Mouse (Mus musculus) heart, embryonic 16.5 days (tissue): ENCODE measurements around the gene Zmynd19. TPM values are rescaled to one million over a fixed set of nuclear protein-coding genes. Genes with fewer than 3 reads are reported as not detected.

Experiments used
- ATAC-seq: fragments of 200-750 bp; cut with Nextera tagmentation; replicated peaks from 2 replicates; pipeline ENCODE4 v1.8.0; 2017; ENCODE audit warnings: moderate number of reproducible peaks; ENCODE audit not compliant: insufficient read depth, low FRiP score; ENCODE audit errors: extremely low read depth
- H3K27ac ChIP-seq: fragments of 300-500 bp; sonication (generic); 2 replicates; pipeline ENCODE4 v1.5.1; 2014; ENCODE audit warnings: mild to moderate bottlenecking, low read length, control low read depth, moderate library complexity
- H3K27me3 ChIP-seq: fragments of 300-500 bp; sonication (generic); 2 replicates; pipeline ENCODE4 v1.6.1; 2014; ENCODE audit warnings: low read length, mixed read lengths; ENCODE audit not compliant: control insufficient read depth, insufficient read depth
- H3K36me3 ChIP-seq: fragments of 300-500 bp; sonication (generic); 2 replicates; pipeline ENCODE4 v1.6.1; 2014; ENCODE audit not compliant: control insufficient read depth, insufficient read depth
- H3K4me1 ChIP-seq: fragments of 300-500 bp; sonication (generic); 2 replicates; pipeline ENCODE4 v1.6.1; 2014; ENCODE audit warnings: low read length, mixed read lengths; ENCODE audit not compliant: control insufficient read depth, insufficient read depth
- H3K4me2 ChIP-seq: fragments of 300-500 bp; sonication (generic); 2 replicates; pipeline ENCODE4 v1.6.1; 2014; ENCODE audit warnings: low read depth, mild to moderate bottlenecking, control low read depth, low read length
- H3K4me3 ChIP-seq: fragments of 300-500 bp; sonication (generic); 2 replicates; pipeline ENCODE4 v1.5.1; 2014; ENCODE audit warnings: mild to moderate bottlenecking, control low read depth, low read length
- H3K9ac ChIP-seq: fragments of 300-500 bp; sonication (generic); 2 replicates; pipeline ENCODE4 v1.6.1; 2014; ENCODE audit warnings: low read length, control low read depth
- H3K9me3 ChIP-seq: fragments of 300-500 bp; sonication (generic); replicated peaks from 2 replicates; pipeline ENCODE4 v1.6.1; 2016; ENCODE audit warnings: low read length; ENCODE audit not compliant: control insufficient read depth
- WGBS: fragments of 180-500 bp; shearing (Covaris S2); extraction: QIAGEN DNeasy Blood & Tissue Kit; methylation state at CpG from one replicate; pipeline ENCODE4 v1.1.7; 2014; 5-methylcytosine and 5-hydroxymethylcytosine counted together
- polyA plus RNA-seq: library from polyadenylated mRNA; unstranded; fragments of >200 nt; fragmentation: Nextera tagmentation; extraction: Ambion mirVana; gene quantifications from 2 replicates; pipeline ENCODE4 v1.2.1, GENCODE M21; 2015

Gene Zmynd19
- polyA plus RNA-seq, 1 experiment from 2014 or later: 5.3 TPM

GRCm38 (mm10) chr2:24918930-24919838 lies 30.4 kb upstream of the Zmynd19 start, which contains the start of gene Ehmt1:
Gene Ehmt1 (minus strand): TSS chr2:24919614.
- Histone ChIP-seq H3K9ac (peak within 1 kb of the TSS; percentile 98), H3K4me1 (peaks cover 12% of the 10 kb centered on the region), H3K4me2 (peak within 1 kb of the TSS; percentile 79), H3K9me3 (no peaks in the 10 kb centered on the region), H3K27ac (peak within 1 kb of the TSS; percentile 93), H3K36me3 (no peaks in the 10 kb centered on the region), H3K4me3 (peak within 1 kb of the TSS; percentile 97), H3K27me3 (no peaks in the 10 kb centered on the region)
- peak; percentile 98 for ATAC-seq
- under 1% methylated on average over 107 of the region's 112 CpGs for WGBS

- H3K9me3 ChIP-seq: no peaks in the 10 kb centered on the region
- peaks cover 10% of the 10 kb centered on the region for H3K4me1 ChIP-seq
- H3K9ac ChIP-seq: peak overlapping the region; percentile 84
- H3K36me3 ChIP-seq: no peaks in the 10 kb centered on the region
- peak overlapping the region; percentile 67 for H3K4me2 ChIP-seq
- 9% methylated on average over 8 of the region's 8 CpGs for WGBS
- H3K4me3 ChIP-seq: peak overlapping the region; percentile 97
- peak overlapping the region; percentile 85 for H3K27ac ChIP-seq
- no peaks in the 10 kb centered on the region for H3K27me3 ChIP-seq
- ATAC-seq: 0 out of 2 replicates have a peak, but pooled peaks have one; percentile 12
These were observed 29.8 kb upstream of the Zmynd19 start for GRCm38 (mm10) chr2:24919839-24920175.

GRCm38 (mm10) chr2:24923561-24923960 lies 26.0 kb upstream of the Zmynd19 start:
- Histone ChIP-seq H3K9me3 (no peaks in the 10 kb centered on the region), H3K4me3 (no peak overlapping the region), H3K36me3 (no peaks in the 10 kb centered on the region), H3K27me3 (no peaks in the 10 kb centered on the region), H3K4me2 (no peak overlapping the region), H3K4me1 (0 out of 2 replicates have a peak, but pooled peaks cover 2% of the 10 kb centered on the region), H3K27ac (no peak overlapping the region), H3K9ac (no peak overlapping the region)
- 51% methylated on average over 2 of the region's 2 CpGs for WGBS
- ATAC-seq: no peak

- 76% methylated on average over 8 of the region's 8 CpGs for WGBS
- H3K9ac ChIP-seq: no peak overlapping the region
- no peaks in the 10 kb centered on the region for H3K27me3 ChIP-seq
- H3K36me3 ChIP-seq: no peaks in the 10 kb centered on the region
- H3K4me2 ChIP-seq: no peak overlapping the region
- H3K4me3 ChIP-seq: no peak overlapping the region
- H3K9me3 ChIP-seq: no peaks in the 10 kb centered on the region
- H3K27ac ChIP-seq: no peak overlapping the region
- 0 out of 2 replicates have a peak, but pooled peaks cover 2% of the 10 kb centered on the region for H3K4me1 ChIP-seq
- no peak for ATAC-seq
These were observed 24.3 kb upstream of the Zmynd19 start for GRCm38 (mm10) chr2:24925284-24925683.

GRCm38 (mm10) chr2:24926345-24926964 lies 23.1 kb upstream of the Zmynd19 start:
- Histone ChIP-seq H3K27ac (no peak overlapping the region), H3K36me3 (no peaks in the 10 kb centered on the region), H3K27me3 (no peaks in the 10 kb centered on the region), H3K4me1 (0 out of 2 replicates have a peak, but pooled peaks cover 2% of the 10 kb centered on the region), H3K4me3 (no peak overlapping the region), H3K9ac (no peak overlapping the region), H3K9me3 (no peaks in the 10 kb centered on the region), H3K4me2 (no peak overlapping the region)
- ATAC-seq: no peak
- WGBS: 75% methylated on average over 9 of the region's 9 CpGs

GRCm38 (mm10) chr2:24926965-24927358 lies 22.6 kb upstream of the Zmynd19 start:
- Histone ChIP-seq H3K9ac (no peak overlapping the region), H3K4me3 (no peak overlapping the region), H3K4me1 (0 out of 2 replicates have a peak, but pooled peaks cover 2% of the 10 kb centered on the region), H3K27ac (0 out of 2 replicates have a peak overlapping the region, but pooled peaks have one; percentile 21), H3K9me3 (no peaks in the 10 kb centered on the region), H3K27me3 (no peaks in the 10 kb centered on the region), H3K36me3 (no peaks in the 10 kb centered on the region), H3K4me2 (no peak overlapping the region)
- no peak for ATAC-seq
- WGBS: 57% methylated on average over 7 of the region's 7 CpGs

- Histone ChIP-seq H3K4me1 (0 out of 2 replicates have a peak, but pooled peaks cover 2% of the 10 kb centered on the region), H3K36me3 (no peaks in the 10 kb centered on the region), H3K4me2 (no peak overlapping the region), H3K27ac (peak overlapping the region; percentile 59), H3K27me3 (no peaks in the 10 kb centered on the region), H3K4me3 (no peak overlapping the region), H3K9ac (no peak overlapping the region; the same call in 1 of the 2 replicates), H3K9me3 (no peaks in the 10 kb centered on the region)
- WGBS: 56% methylated on average over 4 of the region's 4 CpGs
- ATAC-seq: no peak
These were observed 21.6 kb upstream of the Zmynd19 start for GRCm38 (mm10) chr2:24927810-24928479.

GRCm38 (mm10) chr2:24929119-24929518 lies 20.5 kb upstream of the Zmynd19 start:
- H3K27ac ChIP-seq: no peak overlapping the region

More at GRCm38 (mm10) chr2:24929119-24929518, 20.5 kb upstream of the Zmynd19 start:
- no peaks in the 10 kb centered on the region for H3K9me3 ChIP-seq
- H3K4me2 ChIP-seq: no peak overlapping the region
- 47% methylated on average over 2 of the region's 2 CpGs for WGBS
- peaks cover 4% of the 10 kb centered on the region; the same call in 1 of the 2 replicates for H3K4me1 ChIP-seq
- H3K36me3 ChIP-seq: no peaks in the 10 kb centered on the region
- no peak for ATAC-seq
- H3K27me3 ChIP-seq: no peaks in the 10 kb centered on the region
- H3K4me3 ChIP-seq: no peak overlapping the region
- H3K9ac ChIP-seq: no peak overlapping the region
